Mouse (Mus musculus): Measurements from ENCODE around the gene Gpc3. TPM values are rescaled to one million over a fixed set of nuclear protein-coding genes. Genes with fewer than 3 reads are reported as not detected.
A peak's percentile ranks its signal among the peaks of the same experiment; 100 is the strongest.

Gene Gpc3
- polyA plus RNA-seq, 1 experiment from 2014 or later, result 459 TPM

DNA sequence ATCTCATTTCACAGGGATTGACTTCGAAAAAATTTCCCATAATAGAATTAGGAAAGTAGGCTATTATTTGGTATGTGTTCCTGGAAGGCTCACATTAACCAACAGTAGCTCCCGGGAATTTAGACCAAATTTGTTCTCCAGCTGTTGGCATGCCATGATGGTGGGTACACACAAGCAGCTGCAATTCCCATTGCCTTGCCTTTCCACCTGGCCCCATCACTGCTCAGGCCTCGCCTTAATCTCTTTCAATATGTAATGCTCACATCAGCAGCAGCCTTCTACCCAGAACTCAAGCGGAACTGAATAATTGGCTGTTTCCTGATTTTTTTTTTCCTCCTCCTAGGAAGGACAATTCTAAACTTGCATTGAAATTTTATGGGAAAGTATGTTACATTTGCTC, 102.6 kb downstream of the Gpc3 start:
- Histone ChIP-seq H3K36me3 (replicated peaks; ENCODE audit: insufficient read depth, low read length) (no peaks in the 10 kb centered on the region), H3K27me3 (ENCODE audit: insufficient read depth, low read length) (no peaks in the 10 kb centered on the region), H3K4me2 (ENCODE audit: low read depth, low read length) (no peak overlapping the region), H3K4me3 (ENCODE audit: low read depth, low read length) (no peak overlapping the region), H3K4me1 (ENCODE audit: insufficient read depth) (no peaks in the 10 kb centered on the region), H3K9me3 (ENCODE audit: low read length) (no peaks in the 10 kb centered on the region), H3K9ac (replicated peaks) (no peak overlapping the region), H3K27ac (ENCODE audit: low read depth) (no peak overlapping the region)
- DNase-seq (no peak), ATAC-seq (no peak)
- WGBS (ENCODE audit: insufficient replicate concordance), result 81% methylated on average over 4 of the region's 4 CpGs
- TF ChIP-seq EP300 (IDR thresholded peaks at IDR 0.05; ENCODE audit: low read depth) (no peak), CTCF (IDR thresholded peaks at IDR 0.05; ENCODE audit: low read depth) (no peak)

- H3K4me3 ChIP-seq (ENCODE audit: low read depth, low read length), result no peak overlapping the region
- WGBS (ENCODE audit: insufficient replicate concordance), result 45% methylated on average over 3 of the region's 3 CpGs
Measured at GRCm38 (mm10) chrX:52503857-52504256, 109.9 kb downstream of the Gpc3 start.

GRCm38 (mm10) chrX:52489461-52489860, 124.3 kb downstream of the Gpc3 start:
- DNase-seq, result no peak
- Histone ChIP-seq H3K36me3 (replicated peaks; ENCODE audit: insufficient read depth, low read length) (no peaks in the 10 kb centered on the region), H3K4me2 (ENCODE audit: low read depth, low read length) (no peak overlapping the region), H3K27ac (ENCODE audit: low read depth) (no peak overlapping the region), H3K4me3 (ENCODE audit: low read depth, low read length) (no peak overlapping the region), H3K9me3 (ENCODE audit: low read length) (no peaks in the 10 kb centered on the region), H3K4me1 (ENCODE audit: insufficient read depth) (no peaks in the 10 kb centered on the region), H3K27me3 (ENCODE audit: insufficient read depth, low read length) (no peaks in the 10 kb centered on the region), H3K9ac (replicated peaks) (no peak overlapping the region)
- ATAC-seq, result no peak
- TF ChIP-seq EP300 (IDR thresholded peaks at IDR 0.05; ENCODE audit: low read depth), result no peak
- whole genome bisulfite sequencing (ENCODE audit: insufficient replicate concordance), result 62% methylated on average over 4 of the region's 4 CpGs

More at GRCm38 (mm10) chrX:52503857-52504256, 109.9 kb downstream of the Gpc3 start:
- H3K36me3 ChIP-seq (replicated peaks; ENCODE audit: insufficient read depth, low read length), result no peaks in the 10 kb centered on the region
- H3K27me3 ChIP-seq (ENCODE audit: insufficient read depth, low read length), result no peaks in the 10 kb centered on the region
- ATAC-seq (no peak), DNase-seq (no peak)
- H3K9ac ChIP-seq (replicated peaks), result no peak overlapping the region
- no peaks in the 10 kb centered on the region for H3K4me1 ChIP-seq (ENCODE audit: insufficient read depth)
- no peaks in the 10 kb centered on the region for H3K9me3 ChIP-seq (ENCODE audit: low read length)
- no peak overlapping the region for H3K4me2 ChIP-seq (ENCODE audit: low read depth, low read length)
- H3K27ac ChIP-seq (ENCODE audit: low read depth), result no peak overlapping the region
- TF ChIP-seq EP300 (IDR thresholded peaks at IDR 0.05; ENCODE audit: low read depth) (no peak), CTCF (IDR thresholded peaks at IDR 0.05; ENCODE audit: low read depth) (no peak)

DNA sequence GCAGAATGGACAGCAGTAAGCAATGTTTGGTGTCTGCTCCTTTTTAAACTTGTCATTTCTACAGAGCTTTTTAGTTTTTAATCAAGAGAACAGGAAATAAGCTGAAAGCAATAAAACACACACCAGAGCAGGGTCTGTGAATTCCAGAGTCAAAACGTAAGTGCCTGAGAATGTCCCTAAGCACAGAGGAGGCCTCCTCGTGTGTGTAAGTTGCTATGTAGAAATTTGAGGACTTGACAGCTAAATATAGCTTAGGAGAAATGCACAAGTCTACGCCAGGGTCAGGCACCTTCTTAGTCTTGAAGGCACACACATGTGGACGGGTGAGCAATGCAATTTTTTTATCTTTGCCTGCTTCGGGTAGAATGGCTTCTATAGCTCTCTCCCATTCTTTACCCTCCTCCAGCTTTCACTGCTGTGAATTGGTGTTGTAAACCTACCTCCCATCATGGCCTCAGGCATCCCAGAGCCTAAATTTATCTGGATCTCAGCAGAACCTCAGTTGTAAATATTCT, 158.6 kb downstream of the Gpc3 start:
- Histone ChIP-seq H3K9me3 (ENCODE audit: low read length) (no peaks in the 10 kb centered on the region), H3K4me1 (ENCODE audit: insufficient read depth) (no peaks in the 10 kb centered on the region), H3K27me3 (ENCODE audit: insufficient read depth, low read length) (no peaks in the 10 kb centered on the region), H3K9ac (replicated peaks) (no peak overlapping the region), H3K4me3 (ENCODE audit: low read depth, low read length) (no peak overlapping the region), H3K27ac (ENCODE audit: low read depth) (no peak overlapping the region), H3K36me3 (replicated peaks; ENCODE audit: insufficient read depth, low read length) (no peaks in the 10 kb centered on the region), H3K4me2 (ENCODE audit: low read depth, low read length) (no peak overlapping the region)
- WGBS (ENCODE audit: insufficient replicate concordance), result 54% methylated on average over 5 of the region's 5 CpGs
- DNase-seq (no peak), ATAC-seq (no peak)
- TF ChIP-seq CTCF (IDR thresholded peaks at IDR 0.05; ENCODE audit: low read depth) (no peak), EP300 (IDR thresholded peaks at IDR 0.05; ENCODE audit: low read depth) (no peak)

- no peak overlapping the region for H3K4me2 ChIP-seq (ENCODE audit: low read depth, low read length)
Measured at GRCm38 (mm10) chrX:52453445-52454182, 160.1 kb downstream of the Gpc3 start.

GRCm38 (mm10) chrX:52449177-52449576, 164.6 kb downstream of the Gpc3 start:
- Histone ChIP-seq H3K9ac (replicated peaks) (no peak overlapping the region), H3K9me3 (ENCODE audit: low read length) (no peaks in the 10 kb centered on the region), H3K4me3 (ENCODE audit: low read depth, low read length) (no peak overlapping the region), H3K27ac (ENCODE audit: low read depth) (no peak overlapping the region), H3K27me3 (ENCODE audit: insufficient read depth, low read length) (0 out of 2 replicates have a peak, but pooled peaks cover 3% of the 10 kb centered on the region), H3K36me3 (replicated peaks; ENCODE audit: insufficient read depth, low read length) (no peaks in the 10 kb centered on the region), H3K4me2 (ENCODE audit: low read depth, low read length) (no peak overlapping the region), H3K4me1 (ENCODE audit: insufficient read depth) (no peaks in the 10 kb centered on the region)
- TF ChIP-seq EP300 (IDR thresholded peaks at IDR 0.05; ENCODE audit: low read depth), result no peak
- ATAC-seq (no peak), DNase-seq (no peak)
- 44% methylated on average over 2 of the region's 2 CpGs for WGBS (ENCODE audit: insufficient replicate concordance)

More at GRCm38 (mm10) chrX:52453445-52454182, 160.1 kb downstream of the Gpc3 start:
- no peak overlapping the region for H3K4me3 ChIP-seq (ENCODE audit: low read depth, low read length)
- TF ChIP-seq CTCF (IDR thresholded peaks at IDR 0.05; ENCODE audit: low read depth) (peak; percentile 93), EP300 (IDR thresholded peaks at IDR 0.05; ENCODE audit: low read depth) (no peak)
- H3K27me3 ChIP-seq (ENCODE audit: insufficient read depth, low read length), result 0 out of 2 replicates have a peak, but pooled peaks cover under 1% of the 10 kb centered on the region
- H3K36me3 ChIP-seq (replicated peaks; ENCODE audit: insufficient read depth, low read length), result no peaks in the 10 kb centered on the region
- no peak for ATAC-seq
- DNase-seq, result peak; percentile 56
- no peaks in the 10 kb centered on the region for H3K4me1 ChIP-seq (ENCODE audit: insufficient read depth)
- no peak overlapping the region for H3K9ac ChIP-seq (replicated peaks)
- 39% methylated on average over 6 of the region's 6 CpGs for WGBS (ENCODE audit: insufficient replicate concordance)
- no peaks in the 10 kb centered on the region for H3K9me3 ChIP-seq (ENCODE audit: low read length)
- no peak overlapping the region for H3K27ac ChIP-seq (ENCODE audit: low read depth)
